Mouse (Mus musculus) kidney, embryonic 14.5 days (tissue): ENCODE results near the gene Ctcf. TPM values are rescaled to one million over a fixed set of nuclear protein-coding genes. Genes with fewer than 3 reads are reported as not detected.

Experiments used
- ATAC-seq: fragments of 200-750 bp; cut with Nextera tagmentation; 2 replicates; pipeline ENCODE4 v1.8.0; 2017; ENCODE audit warnings: moderate number of reproducible peaks, mild to moderate bottlenecking, moderate TSS enrichment, moderate library complexity; ENCODE audit not compliant: low FRiP score, low TSS enrichment
- H3K27ac ChIP-seq: fragments of 300-500 bp; sonication (generic); 2 replicates; pipeline ENCODE4 v1.5.1; 2014; ENCODE audit warnings: low read depth, mild to moderate bottlenecking, low read length, moderate library complexity, mixed read lengths
- H3K27me3 ChIP-seq: fragments of 300-500 bp; sonication (generic); 2 replicates; pipeline ENCODE4 v1.6.1; 2014; ENCODE audit warnings: mild to moderate bottlenecking, low read length; ENCODE audit not compliant: control insufficient read depth, insufficient read depth
- H3K36me3 ChIP-seq: fragments of 300-500 bp; sonication (generic); 2 replicates; pipeline ENCODE4 v1.6.1; 2014; ENCODE audit warnings: low read length, mixed read lengths; ENCODE audit not compliant: control insufficient read depth, insufficient read depth
- H3K4me1 ChIP-seq: fragments of 300-500 bp; sonication (generic); 2 replicates; pipeline ENCODE4 v1.6.1; 2014; ENCODE audit warnings: low read length, mixed read lengths; ENCODE audit not compliant: control insufficient read depth, insufficient read depth
- H3K4me2 ChIP-seq: fragments of 300-500 bp; sonication (generic); replicated peaks from 2 replicates; pipeline ENCODE4 v1.6.1; 2014; ENCODE audit warnings: low read depth, mild to moderate bottlenecking, low read length
- H3K4me3 ChIP-seq: fragments of 300-500 bp; sonication (generic); 2 replicates; pipeline ENCODE4 v1.5.1; 2014; ENCODE audit warnings: mild to moderate bottlenecking, low read length
- H3K9ac ChIP-seq: fragments of 300-500 bp; sonication (generic); 2 replicates; pipeline ENCODE4 v1.6.1; 2014; ENCODE audit warnings: low read depth, mild to moderate bottlenecking, low read length, moderate library complexity
- H3K9me3 ChIP-seq: fragments of 300-500 bp; sonication (generic); 2 replicates; pipeline ENCODE4 v1.6.1; 2016; ENCODE audit warnings: low read length; ENCODE audit not compliant: control insufficient read depth
- WGBS: fragments of 180-500 bp; shearing (Covaris S2); extraction: QIAGEN DNeasy Blood & Tissue Kit; methylation state at CpG from one replicate; pipeline ENCODE4 v1.1.7; 2014; 5-methylcytosine and 5-hydroxymethylcytosine counted together
- microRNA counts: library from miRNA; unstranded; fragments of <30 nt; microRNA quantifications from one replicate; lab custom pipeline; 2017
- microRNA-seq: library from miRNA; unstranded; fragments of <30 nt; microRNA quantifications from one replicate; pipeline ENCODE4, GENCODE M21; 2016
- polyA plus RNA-seq: library from polyadenylated mRNA; unstranded; fragments of >200 nt; fragmentation: Nextera tagmentation; extraction: Ambion mirVana; gene quantifications from 2 replicates; pipeline ENCODE4 v1.2.1, GENCODE M21; 2014

The Ctcf gene
- polyA plus RNA-seq, 1 experiment from 2014 or later: 139 TPM

GRCm38 (mm10) chr8:105727397-105728124, 91.2 kb downstream of the Ctcf start:
- 82% methylated on average over 18 of the region's 18 CpGs for WGBS
- peak overlapping the region; percentile 67; the same call in 1 of the 2 replicates for H3K27ac ChIP-seq
- ATAC-seq: no peak

GRCm38 (mm10) chr8:105732186-105732585, 95.8 kb downstream of the Ctcf start:
- Histone ChIP-seq H3K4me1 (0 out of 2 replicates have a peak, but pooled peaks cover 2% of the 10 kb centered on the region), H3K4me2 (no peak overlapping the region), H3K4me3 (no peak overlapping the region), H3K36me3 (peaks cover 8% of the 10 kb centered on the region; the same call in 1 of the 2 replicates), H3K9me3 (no peaks in the 10 kb centered on the region), H3K27me3 (no peaks in the 10 kb centered on the region), H3K9ac (no peak overlapping the region), H3K27ac (no peak overlapping the region)
- WGBS: 81% methylated on average over 5 of the region's 5 CpGs
- ATAC-seq: no peak

More at GRCm38 (mm10) chr8:105727397-105728124, 91.2 kb downstream of the Ctcf start:
- Histone ChIP-seq H3K9me3 (no peaks in the 10 kb centered on the region), H3K4me2 (no peak overlapping the region), H3K36me3 (peaks cover 23% of the 10 kb centered on the region), H3K9ac (no peak overlapping the region), H3K27me3 (no peaks in the 10 kb centered on the region), H3K4me3 (no peak overlapping the region), H3K4me1 (0 out of 2 replicates have a peak, but pooled peaks cover 2% of the 10 kb centered on the region)

MicroRNAs within 50 kb of the gene (microRNA counts, 519-probe panel; counts per million panel counts)
- microRNA mmu-miR-1966 (lab: Ali Mortazavi, UCI): 3,809 counts per million, percentile 22 among the panel's probes with 10 or more counts

Small RNA genes within 50 kb of the gene (microRNA-seq; reads per million reads assigned to microRNA genes)
- not detected for gene Mir1966

Other genes with a start within 250 kb of the Ctcf start
- not detected in 2 replicates for gene Kctd19, start 223.1 kb upstream of the Ctcf start, polyA plus RNA-seq
- 0.21 TPM in 1 of 2 replicates, not detected in the other for gene Lrrc36, start 223.0 kb upstream of the Ctcf start, polyA plus RNA-seq
- 18.3 and 22.3 TPM in 2 replicates for gene Tppp3, start 165.0 kb upstream of the Ctcf start, polyA plus RNA-seq
- gene Zdhhc1, start 139.7 kb upstream of the Ctcf start, polyA plus RNA-seq: 27.4 and 37.3 TPM in 2 replicates
- gene Hsd11b2, start 117.8 kb upstream of the Ctcf start, polyA plus RNA-seq: 32.9 and 40.2 TPM in 2 replicates
- 73.9 and 90.1 TPM in 2 replicates for gene Atp6v0d1, start 70.5 kb upstream of the Ctcf start, polyA plus RNA-seq
- 17.3 and 28.4 TPM in 2 replicates for gene Ripor1, start 31.3 kb upstream of the Ctcf start, polyA plus RNA-seq
- 1.3 and 1.4 TPM in 2 replicates for gene Agrp, start 825 bp downstream of the Ctcf start, polyA plus RNA-seq
- gene Carmil2, start 49.7 kb downstream of the Ctcf start, polyA plus RNA-seq: 0.33 and 0.65 TPM in 2 replicates
- gene Acd, start 64.5 kb downstream of the Ctcf start, polyA plus RNA-seq: 50.3 and 62.0 TPM in 2 replicates
- gene Pard6a, start 64.6 kb downstream of the Ctcf start, polyA plus RNA-seq: 15.6 and 16.1 TPM in 2 replicates
- gene 4933405L10Rik, start 71.1 kb downstream of the Ctcf start, polyA plus RNA-seq: 0.16 TPM in 1 of 2 replicates, not detected in the other
- gene Enkd1, start 71.6 kb downstream of the Ctcf start, polyA plus RNA-seq: 33.0 and 36.2 TPM in 2 replicates
- gene Gfod2, start 122.1 kb downstream of the Ctcf start, polyA plus RNA-seq: 11.9 and 15.8 TPM in 2 replicates
- 13.6 and 14.9 TPM in 2 replicates for gene Ranbp10, start 190.8 kb downstream of the Ctcf start, polyA plus RNA-seq
- gene Tsnaxip1, start 191.2 kb downstream of the Ctcf start, polyA plus RNA-seq: 0.14 and 0.27 TPM in 2 replicates
- gene Cenpt, start 216.7 kb downstream of the Ctcf start, polyA plus RNA-seq: 31.1 and 41.0 TPM in 2 replicates
- gene Thap11, start 218.6 kb downstream of the Ctcf start, polyA plus RNA-seq: 57.2 and 65.0 TPM in 2 replicates
- 329 and 342 TPM in 2 replicates for gene Nutf2, start 224.0 kb downstream of the Ctcf start, polyA plus RNA-seq
- 34.9 and 49.7 TPM in 2 replicates for gene Edc4, start 244.3 kb downstream of the Ctcf start, polyA plus RNA-seq